Mouse (Mus musculus): ENCODE measurements around the gene Igdcc4.
"Not testable (repeated sequence)": the region's sequence is repeated elsewhere in the genome, so short reads cannot be mapped to it uniquely, and the experiment has no call there.

The Igdcc4 gene

DNA sequence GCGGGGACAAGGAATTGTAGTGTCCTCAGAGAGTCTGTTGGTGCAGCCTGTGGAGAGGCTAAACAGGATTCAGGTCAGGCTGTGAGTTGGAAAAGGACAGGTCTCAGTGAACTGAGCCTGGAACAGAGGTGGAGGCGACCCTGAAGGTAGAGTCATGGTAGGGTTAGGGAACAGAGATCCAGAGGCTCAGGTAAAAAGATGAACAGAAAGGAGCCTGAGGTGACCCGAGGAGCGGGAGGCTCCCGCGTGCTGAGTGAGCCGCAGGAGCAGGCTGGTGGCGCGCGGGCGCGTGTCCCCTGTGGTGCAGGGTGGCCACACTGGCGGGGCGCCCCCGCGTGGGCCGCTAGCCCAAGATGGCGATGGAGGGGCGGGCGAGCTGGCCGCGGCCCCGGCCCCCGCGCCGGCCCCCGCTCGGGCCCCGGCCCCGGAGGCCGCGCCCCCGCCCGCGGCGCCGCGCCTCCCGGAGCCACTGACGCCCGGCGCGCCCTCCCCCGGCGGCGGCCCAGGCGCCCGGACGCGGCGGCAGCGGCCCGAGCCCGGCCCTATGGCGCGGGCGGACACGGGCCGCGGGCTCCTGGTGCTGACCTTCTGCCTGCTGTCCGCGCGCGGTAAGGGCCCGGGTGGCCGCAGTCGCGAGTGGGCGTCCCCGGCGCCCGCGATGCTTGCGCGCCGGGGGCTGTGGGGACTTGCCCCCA, at the start of gene Igdcc4:
TSS of gene Igdcc4 (plus strand) at position 496 of the 695 bp plus-strand sequence.
- no peak for DNase-seq (ENCODE audit: low read depth, low spot score)

DNA sequence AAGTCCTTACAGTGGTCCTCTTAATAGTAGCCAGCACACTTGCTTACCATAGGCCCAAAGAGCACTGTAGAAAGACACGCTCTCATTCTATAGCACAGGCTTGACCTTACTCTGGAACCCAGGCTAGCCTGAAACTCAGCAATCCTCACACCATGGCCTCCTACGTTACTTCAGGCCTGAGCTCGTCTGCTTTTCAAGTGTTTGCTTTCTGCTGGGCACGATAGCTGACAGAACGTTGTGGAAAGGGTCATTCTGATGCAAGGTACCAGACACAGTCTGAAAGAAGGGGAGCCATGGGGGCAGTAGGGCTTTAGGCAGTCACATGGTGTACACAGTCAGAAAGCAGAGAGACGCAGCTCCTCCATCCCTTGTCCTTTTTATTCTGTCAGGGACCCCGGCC, 37.0 kb upstream of the Igdcc4 start:
- no peak for DNase-seq (ENCODE audit: low read depth, low spot score)

DNA sequence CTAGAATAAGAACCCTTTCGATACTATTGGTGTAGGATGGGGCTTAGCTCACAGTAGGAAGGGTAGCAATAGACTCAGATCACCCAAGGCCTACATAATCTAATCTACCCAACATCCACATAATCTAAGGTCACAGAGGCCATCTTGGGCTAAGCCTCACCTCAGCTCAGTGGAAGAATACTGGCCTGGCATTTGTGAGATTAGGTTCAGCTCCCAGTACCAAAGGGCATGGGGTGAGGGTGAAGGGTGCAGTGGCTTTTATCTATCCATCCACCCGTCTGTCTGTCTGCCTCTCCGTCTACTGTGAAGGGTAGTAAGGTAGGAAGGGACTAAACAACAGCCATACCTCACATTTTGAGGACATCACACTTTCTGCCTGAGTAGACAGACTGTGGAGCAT, 30.7 kb upstream of the Igdcc4 start:
- no peak for DNase-seq (ENCODE audit: low read depth, low spot score)

DNA sequence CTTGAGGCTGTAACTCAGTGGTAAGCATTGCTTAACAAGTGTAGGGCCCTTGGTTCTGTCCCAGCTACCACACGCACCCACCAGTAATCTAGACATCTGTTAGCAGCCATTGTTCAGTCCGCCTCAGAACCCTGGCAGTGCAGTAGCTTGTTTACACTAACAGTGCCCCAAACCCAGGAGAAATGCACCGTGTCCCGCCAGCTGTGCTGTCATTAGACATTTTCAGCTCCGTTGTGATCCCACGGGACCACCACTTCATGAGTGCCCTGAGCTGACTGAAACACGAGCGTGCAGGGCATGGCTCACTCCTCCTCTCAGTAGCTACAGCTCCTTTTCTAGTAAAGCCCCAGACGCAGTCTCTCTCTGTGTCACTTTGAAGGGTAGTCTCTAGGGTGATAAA, 27.7 kb upstream of the Igdcc4 start:
- no peak for DNase-seq (ENCODE audit: low read depth, low spot score)

DNA sequence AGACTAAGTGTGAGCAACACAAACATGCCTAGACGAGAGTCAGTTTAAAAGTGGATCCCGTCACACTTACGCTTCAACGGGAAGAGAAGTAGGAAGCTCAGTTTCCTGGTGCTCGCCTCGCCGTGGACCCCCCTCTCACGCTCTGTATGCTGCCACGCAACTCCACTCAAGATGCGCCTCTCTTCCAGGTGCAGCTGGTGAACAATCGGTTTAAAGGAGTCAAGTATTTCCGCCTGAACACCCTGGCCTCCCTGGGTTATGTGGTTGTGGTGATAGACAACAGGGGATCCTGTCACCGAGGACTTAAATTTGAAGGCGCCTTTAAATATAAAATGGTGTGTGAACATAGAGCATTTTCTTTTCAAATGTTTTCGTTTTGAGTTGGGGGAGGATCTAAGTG, 27.0 kb upstream of the Igdcc4 start:
- DNase-seq (ENCODE audit: low read depth, low spot score): no peak

DNA sequence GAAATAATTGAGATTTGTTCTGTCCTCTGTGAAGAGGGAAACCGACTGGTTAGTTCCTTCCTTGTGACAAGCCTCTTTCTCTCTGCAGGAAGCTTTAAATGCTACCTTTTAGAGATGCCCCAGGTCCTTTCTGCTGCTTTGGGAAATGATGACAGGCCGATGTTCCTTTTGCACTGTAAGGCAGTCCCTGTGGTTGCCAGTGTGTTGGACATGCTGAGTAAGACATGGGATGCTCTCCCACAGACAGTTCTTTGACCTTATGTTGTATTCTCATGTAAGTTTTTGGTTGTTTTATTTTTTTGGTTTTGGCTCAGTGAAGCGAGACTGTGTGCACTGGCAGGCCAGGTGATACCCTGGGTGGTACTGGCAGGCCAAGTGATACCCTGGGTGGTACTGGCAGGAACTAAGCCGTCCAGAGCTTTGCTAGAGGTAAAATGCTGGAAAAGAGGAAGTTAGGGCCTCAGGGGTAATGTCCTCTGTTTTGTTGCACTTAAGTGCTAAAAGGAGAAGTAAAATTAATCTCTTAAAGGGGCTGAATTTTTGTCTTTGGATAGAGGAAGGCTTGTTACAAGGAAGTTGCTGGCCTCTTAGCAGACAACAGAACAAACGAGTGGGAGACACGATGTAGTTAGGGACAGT, 26.3 kb upstream of the Igdcc4 start:
- no peak for DNase-seq (ENCODE audit: low read depth, low spot score)

DNA sequence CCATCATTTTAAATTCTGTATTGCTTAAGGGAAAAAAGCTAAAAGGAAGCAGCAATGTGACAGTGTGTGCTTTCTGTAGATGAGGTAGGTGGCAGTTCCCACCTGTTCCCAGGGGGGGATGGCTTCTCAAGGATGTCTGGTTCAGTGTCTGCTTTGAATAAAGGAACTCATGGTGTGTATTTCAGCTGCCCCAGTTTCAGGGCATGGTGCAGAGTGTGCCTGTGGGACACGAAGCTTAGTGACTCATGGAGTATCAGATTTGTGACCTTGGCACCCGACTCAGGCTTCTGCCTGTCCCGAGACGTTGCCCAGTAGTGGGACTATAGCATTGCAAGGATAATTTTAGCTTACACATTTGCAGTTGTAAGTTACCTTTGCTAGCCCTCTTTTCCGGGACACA, 23.8 kb upstream of the Igdcc4 start:
- no peak for DNase-seq (ENCODE audit: low read depth, low spot score)

DNA sequence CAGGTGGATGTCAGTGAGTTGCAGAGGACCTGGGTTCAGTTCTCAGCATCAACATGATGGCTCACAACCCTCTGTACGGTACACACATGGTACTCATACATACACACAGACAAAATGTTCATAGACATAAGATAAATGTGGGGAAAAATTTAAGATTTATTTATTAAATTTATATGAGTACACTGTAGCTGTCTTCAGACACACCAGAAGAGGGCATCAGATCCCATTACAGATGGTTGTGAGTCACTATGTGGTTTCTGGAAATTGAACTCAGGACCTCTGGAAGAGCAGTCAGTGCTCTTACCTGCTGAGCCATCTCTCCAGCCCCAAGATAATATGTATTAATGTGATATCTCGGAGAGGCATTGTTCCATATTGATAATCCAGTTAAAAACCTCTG, 21.1 kb upstream of the Igdcc4 start:
- not testable (repeated sequence) for DNase-seq (ENCODE audit: low read depth, low spot score)

DNA sequence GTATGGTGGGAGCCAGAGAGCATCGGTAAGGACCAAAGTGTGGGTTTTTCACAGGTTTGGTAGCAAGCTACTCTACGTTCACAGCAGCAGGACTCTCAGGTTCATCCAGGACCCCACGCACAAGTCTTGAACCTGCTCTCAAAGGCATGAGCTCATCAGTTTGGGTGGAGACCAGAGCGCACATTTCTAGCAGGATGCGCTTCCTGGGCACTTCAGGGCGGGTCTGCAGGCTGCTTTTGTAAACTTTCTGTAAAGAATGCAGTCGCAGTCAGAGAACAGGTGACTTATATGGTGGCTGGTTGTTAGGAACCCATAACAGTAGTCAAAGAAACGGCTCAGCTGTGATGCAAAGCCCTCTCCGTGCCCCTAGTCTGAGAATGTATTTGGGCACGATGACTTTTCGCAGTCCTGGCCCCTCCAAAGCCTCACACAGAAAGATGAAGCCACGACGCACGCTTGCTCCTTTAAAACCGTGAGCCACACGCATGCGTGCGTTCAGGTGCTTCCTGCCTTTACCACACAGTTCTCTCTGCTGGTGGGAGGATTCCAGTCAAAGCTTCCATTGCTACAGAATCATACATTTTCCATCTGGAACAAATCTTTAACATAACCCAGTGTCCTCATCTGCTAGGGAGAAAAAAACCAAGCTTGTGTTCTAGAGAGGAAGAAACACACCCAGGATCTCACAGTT, 18.1 kb upstream of the Igdcc4 start:
- no peak for DNase-seq (ENCODE audit: low read depth, low spot score)

DNA sequence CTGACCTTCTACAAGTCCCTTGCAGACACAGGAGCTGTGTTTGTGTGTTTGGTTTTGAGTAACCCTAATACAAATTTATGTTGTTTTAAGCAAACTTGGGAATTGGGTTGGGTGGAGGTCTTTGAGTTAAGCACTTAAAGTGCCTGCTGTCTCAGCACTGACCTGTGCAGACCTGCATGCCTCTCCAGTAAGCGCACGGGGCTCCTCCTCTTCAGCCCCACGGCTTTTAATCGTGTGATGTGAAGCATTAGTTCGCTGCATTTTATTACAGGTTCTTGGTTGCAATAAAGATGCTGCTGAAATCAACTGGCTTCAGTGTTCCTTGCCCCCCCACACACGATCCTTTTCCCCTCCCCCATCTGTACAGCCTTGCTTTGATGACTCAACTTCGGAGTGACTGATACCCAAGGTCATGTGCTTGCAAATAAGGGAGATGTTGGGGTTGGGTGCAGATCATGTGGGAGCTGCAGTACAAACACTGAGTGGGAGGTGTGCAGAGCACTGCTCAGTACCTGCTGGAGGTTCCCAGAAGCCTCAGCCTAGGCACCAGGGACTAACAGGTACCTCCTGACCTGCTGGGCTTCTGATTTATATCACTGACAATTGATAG, 17.0 kb upstream of the Igdcc4 start:
- no peak for DNase-seq (ENCODE audit: low read depth, low spot score)

DNA sequence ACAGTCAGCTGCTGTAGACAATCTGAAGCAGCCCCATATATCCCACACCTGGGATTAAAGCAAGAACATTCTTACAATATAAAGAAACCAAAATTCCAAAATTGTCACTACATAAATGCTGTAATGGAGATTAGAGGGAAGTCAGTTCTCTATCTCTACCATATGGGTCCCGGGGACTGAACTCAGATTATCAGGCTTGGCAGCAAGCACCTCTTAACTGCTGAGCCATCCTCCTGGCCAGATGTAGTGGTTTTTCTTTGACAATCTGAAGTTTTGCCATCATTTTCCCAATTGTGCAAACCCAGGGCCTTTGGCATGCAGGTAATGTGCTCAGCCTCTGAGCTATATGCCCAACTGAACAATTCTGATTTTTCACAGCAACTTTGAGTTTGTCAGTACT, 16.0 kb upstream of the Igdcc4 start:
- DNase-seq (ENCODE audit: low read depth, low spot score): no peak

DNA sequence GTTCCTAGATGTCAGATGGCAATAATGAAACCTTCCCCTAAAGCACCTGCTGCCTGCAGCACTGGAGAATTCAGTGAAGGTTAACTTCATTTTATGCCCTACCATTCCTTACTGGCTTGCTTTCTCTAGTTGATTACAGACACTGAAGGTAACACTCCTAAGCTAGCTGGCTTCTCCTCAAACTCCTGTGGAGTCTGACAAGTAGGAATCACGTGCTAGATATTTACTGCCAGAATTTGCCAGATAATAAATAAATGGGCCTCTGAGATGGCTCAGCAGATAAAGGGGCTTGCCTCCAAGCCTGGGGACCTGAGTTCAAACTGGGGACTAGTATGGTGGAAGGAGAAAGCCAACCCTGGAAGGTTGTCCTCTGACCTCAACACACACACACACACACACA, 14.5 kb upstream of the Igdcc4 start:
- no peak for DNase-seq (ENCODE audit: low read depth, low spot score)

DNA sequence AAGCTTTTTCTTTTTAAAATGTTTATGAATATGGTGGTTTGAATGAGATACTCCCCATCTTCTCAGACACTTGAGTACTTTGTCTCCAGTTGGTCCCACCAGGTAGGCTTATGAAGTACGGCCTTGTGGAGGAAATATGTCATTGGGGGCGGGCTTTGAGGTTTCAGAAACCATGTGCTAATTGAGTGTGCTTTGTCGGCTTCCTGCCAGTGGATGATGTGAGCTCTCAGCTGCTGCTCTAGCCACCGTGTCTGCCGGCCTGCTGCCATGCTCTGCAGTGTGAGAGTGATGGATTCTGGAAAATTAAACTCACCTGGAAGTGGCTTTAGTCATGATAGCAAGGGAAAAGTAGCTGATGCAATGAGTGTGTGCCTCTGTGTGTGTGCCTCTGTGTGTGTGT, 13.8 kb upstream of the Igdcc4 start:
- no peak for DNase-seq (ENCODE audit: low read depth, low spot score)

DNA sequence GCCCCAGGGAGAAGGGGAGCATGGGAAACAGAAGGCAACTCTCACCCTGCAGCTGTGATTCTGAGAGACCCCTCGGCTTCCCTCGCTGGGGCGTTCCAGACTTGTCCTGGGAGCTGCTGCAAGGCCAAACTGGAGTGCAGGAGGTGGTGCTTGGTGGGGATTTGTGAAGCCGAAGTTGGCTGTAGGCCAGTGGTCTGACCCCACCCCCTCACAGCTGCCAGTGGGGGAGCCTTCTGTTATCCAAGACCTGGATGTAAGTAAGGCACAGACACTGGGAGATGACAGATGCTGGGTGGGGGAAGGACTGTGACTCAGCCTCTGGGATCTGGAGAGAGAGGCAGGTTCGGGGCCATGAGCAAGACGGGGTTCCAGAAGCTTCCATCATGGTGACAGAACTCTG, 7.0 kb upstream of the Igdcc4 start:
- DNase-seq (ENCODE audit: low read depth, low spot score): no peak

DNA sequence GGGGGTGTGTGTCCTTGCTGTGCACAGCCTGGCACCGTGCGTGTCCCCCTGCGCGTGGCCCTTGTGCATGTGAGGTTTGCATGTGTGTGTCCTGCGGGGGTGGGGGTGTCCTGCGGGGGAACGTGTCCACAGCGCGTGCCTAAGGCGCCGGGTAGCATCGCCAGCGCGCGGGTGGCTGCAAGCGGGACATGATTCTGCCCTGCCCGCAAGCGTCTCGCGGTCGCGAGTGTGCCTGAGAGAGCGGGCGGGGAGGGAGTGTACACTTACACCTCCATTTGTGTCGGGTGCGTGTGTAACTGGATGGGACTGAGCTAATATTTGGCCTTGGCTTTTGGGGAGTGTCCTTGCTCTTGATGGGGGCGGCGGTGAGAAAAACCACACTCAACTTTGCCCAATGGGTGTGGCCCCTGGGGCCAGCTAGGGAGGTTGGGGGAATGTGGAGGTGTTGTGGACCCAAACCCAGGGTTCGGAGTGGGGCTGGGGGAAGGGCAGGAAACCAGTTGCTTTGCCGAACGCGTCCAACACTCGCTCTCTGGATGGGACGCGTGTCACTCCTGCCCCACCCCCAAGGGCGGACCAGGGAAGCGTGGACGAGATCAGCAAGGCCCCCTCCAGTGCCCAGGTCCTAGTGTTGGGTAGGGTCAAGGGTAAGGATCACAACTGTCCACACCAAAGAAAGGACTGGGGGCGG, 545 bp downstream of the Igdcc4 start:
- DNase-seq (ENCODE audit: low read depth, low spot score): no peak

DNA sequence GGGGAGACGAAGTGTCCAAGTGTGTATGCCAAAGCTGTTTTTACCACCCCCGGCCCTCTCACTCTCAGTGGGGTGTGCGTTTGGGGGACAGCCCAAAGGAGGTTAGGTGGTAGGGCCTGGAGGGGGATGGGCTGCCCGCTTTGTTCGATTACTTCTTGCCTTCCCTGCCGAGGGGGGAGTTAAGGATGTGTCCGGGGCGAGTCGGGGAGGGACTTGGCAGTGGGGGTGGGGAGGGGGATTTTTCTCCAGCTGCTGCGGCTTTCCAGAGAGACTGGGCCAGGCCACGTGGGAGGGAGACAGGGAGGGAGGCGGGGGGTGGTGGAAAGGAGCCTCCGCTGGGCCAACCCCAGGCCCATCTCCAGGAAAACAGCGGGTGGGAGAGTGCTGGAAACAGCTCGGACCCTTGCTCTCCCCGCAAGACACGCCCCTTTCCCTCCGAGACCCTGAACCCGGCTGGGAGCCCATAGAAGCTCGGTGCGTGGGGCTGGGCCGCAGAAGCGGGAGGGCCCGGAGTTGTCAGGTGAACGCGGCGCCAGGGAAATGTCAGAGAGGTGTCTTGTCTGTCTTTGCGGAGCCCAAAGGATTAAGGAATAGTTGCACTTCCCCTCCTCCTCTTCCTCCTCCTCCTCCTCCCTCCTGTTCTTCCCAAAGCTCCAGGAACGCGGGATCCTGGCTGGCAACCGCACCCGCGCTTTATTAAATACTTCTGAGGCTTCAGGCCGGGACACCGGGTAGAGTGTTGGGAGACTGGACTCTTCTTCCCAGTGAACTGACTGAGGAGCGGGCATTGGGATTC, 1.3 kb downstream of the Igdcc4 start:
- peak; percentile 62 for DNase-seq (ENCODE audit: low read depth, low spot score)

DNA sequence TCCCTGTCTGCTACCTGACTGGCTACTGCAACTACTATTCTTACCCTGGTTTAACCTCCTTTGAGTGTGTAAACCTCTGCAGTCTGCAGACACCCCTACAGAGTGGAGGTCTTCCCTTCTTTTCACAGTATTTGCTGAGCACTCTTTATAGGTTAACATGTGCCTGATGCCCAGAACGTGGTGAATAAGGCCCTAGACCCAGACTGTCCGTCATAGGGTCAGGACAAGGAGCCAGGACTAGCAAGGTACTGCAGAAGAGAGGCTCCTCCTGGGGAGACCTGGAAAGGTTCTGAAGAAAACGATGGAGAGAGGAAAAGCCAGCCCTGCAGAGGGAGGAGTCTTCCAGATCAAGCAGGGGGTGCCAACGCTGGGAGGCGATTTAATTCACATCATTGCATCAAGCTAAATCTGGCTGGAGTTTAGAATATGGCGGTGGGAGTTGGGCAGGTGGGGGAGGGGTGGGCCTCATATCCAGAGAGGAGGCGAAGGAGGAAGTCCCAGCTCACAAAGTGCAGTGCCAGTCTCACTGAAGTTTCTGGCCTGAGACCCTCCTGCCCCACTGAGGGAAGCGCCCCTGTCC, 2.0 kb downstream of the Igdcc4 start:
- no peak for DNase-seq (ENCODE audit: low read depth, low spot score)

DNA sequence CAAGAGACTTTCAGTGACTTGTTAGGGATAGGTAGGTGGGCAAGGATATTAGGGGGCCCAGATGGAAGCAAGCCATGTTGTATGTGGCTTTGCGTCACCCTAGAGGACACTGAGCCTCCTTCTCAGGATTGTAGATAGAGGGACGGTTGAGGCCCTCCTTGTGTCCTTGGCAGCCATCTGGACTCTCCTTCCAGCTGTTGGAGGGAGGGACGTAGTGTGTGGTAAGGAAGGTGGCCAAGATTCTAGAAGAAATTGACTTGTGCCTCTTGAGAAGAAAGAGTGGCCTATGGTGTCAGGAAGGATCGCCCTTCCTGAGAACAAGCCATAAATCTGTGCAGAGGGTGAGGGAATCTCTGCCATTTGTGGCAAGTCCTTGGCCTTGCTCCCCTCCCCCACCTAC, 5.5 kb downstream of the Igdcc4 start:
- no peak for DNase-seq (ENCODE audit: low read depth, low spot score)

DNA sequence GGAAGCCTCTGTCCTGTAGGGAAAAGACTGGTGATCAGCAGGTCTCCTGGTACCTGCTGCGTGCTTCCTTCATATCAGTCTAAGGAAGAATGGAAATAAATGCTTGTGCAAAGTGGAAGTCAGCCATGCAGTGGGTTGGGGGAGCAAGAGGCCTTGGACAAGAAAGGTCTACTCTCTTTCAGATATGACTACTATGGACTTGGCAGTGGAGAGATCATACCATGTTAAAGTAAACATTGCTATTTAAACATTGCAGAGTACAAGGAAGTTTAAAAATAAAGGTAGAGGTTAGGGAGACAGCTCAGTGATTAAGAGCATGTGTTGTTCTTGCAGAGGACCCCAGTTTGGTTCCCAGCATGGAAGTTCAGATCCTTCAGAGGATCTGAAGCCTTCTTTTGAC, 6.6 kb downstream of the Igdcc4 start:
- DNase-seq (ENCODE audit: low read depth, low spot score): no peak

DNA sequence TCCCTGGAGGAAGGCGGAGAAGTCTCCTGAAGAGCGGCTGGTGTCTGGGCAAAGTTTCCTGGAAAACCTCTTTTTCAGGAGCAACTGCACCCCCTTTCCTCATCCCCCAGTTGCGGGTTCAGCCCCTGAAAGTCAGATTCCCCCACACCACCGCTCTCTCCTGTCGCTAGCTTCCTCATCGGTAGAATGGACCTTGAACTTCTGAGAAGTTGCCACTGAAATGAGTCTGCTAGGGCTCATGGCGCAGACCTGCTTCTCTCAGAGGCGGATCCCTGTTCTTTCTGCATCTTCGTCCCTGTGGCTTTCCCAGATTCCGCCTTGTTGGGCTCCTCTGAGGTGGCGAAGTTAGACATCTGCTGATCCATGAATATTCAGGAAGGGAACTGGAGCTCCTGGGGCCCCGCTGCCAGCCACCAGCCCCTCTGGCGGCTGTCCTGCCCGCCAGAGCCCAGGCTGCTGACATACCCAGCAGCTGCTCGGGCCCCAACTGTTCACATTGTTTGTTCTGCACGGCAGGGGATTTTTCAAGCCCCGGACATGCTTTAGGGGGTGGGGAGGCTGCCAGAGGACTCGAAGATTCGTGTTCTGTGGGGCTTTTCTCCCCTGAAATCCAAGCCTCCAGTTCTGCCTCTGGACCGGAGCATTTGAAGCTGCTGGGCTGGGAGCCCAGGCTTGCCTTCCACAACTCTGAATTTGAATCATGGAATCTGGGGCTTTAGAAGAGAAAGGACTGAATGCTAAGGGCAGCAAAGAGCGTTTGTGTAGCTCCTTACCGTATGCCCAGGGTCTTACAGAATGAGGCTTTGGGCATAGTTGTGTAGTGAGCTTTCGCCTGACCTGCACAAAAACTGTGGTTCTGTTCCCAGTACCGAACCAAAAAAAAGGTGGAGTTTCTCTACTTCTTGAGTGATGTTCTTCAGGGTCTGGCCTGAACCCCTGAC, 8.1 kb downstream of the Igdcc4 start:
- DNase-seq (ENCODE audit: low read depth, low spot score): peak; percentile 56
